In genomic region chr11:35597882-35598281, GRCm38 (mm10) we compare ENCODE assay signal across 21 mouse cellular contexts.
DNase-seq lines count a peak whose midpoint lies in the region; ATAC-seq lines count a peak whose summit lies in the region.
"Had no signal": no experiment of that assay in that cellular context is flagged by ENCODE, and none has a peak within 500 bp of the region (broad histone marks: within the 10 kb centered on the region; RNA-seq: fewer than 3 reads in every experiment).

No protein-coding gene starts in this region.

- H3K9me3 ChIP-seq in hindbrain, embryonic 12.5 days (replicated peaks), result no peaks in the 10 kb centered on the region
- no peaks in the 10 kb centered on the region for H3K9me3 ChIP-seq in hindbrain, embryonic 16.5 days (ENCODE audit: control insufficient read depth, low read length)
- H3K9me3 ChIP-seq: embryonic facial prominence, embryonic 15.5 days; forebrain, embryonic 10.5 days; heart, embryonic 12.5 days; hindbrain, embryonic 15.5 days had no signal

- ATAC-seq in hindbrain, embryonic 12.5 days (ENCODE audit: low FRiP score), result no peak
- ATAC-seq in hindbrain, embryonic 16.5 days, result no peak
- ATAC-seq: CD4-positive, CD25-positive, alpha-beta regulatory T cell, adult 4 months had no signal

- DNase-seq in cerebellum, postnatal 10 days, result peak; percentile 31 to 35
- no peak for DNase-seq in cerebellum, adult 11-12 months
- DNase-seq in layer of hippocampus, adult 9-11 months, result peak; percentile 37
- DNase-seq in layer of hippocampus, adult 9-10 months (ENCODE audit: low spot score), result no peak
- no peak for DNase-seq in embryo, embryonic 10 days (ENCODE audit: low spot score)
- DNase-seq: adrenal gland, adult 8-10 months; B cell, adult 2 months; cerebellum, adult 18-20 months; cerebellum, adult 9-11 months; embryo, embryonic 11 days; gastrocnemius, adult 2 months; gastrocnemius, postnatal 25 days had no signal

- H3K4me2 ChIP-seq in hindbrain, embryonic 12.5 days (replicated peaks), result no peak overlapping the region
- no peak overlapping the region for H3K4me2 ChIP-seq in hindbrain, embryonic 16.5 days (ENCODE audit: low read length)
- H3K4me2 ChIP-seq: embryonic facial prominence, embryonic 15.5 days; heart, embryonic 12.5 days; hindbrain, embryonic 15.5 days had no signal

- H3K27me3 ChIP-seq in hindbrain, embryonic 12.5 days, result no peaks in the 10 kb centered on the region
- H3K27me3 ChIP-seq in hindbrain, embryonic 16.5 days (replicated peaks; ENCODE audit: control insufficient read depth, insufficient read depth, low read length), result no peaks in the 10 kb centered on the region
- H3K27me3 ChIP-seq: embryonic facial prominence, embryonic 15.5 days; heart, embryonic 12.5 days; hindbrain, embryonic 15.5 days had no signal

- no peaks in the 10 kb centered on the region for H3K36me3 ChIP-seq in hindbrain, embryonic 12.5 days
- no peaks in the 10 kb centered on the region for H3K36me3 ChIP-seq in hindbrain, embryonic 16.5 days (ENCODE audit: control insufficient read depth, insufficient read depth, low read length)
- H3K36me3 ChIP-seq: embryonic facial prominence, embryonic 15.5 days; forebrain, embryonic 10.5 days; G1E; heart, embryonic 12.5 days; hindbrain, embryonic 15.5 days had no signal

- H3K4me3 ChIP-seq in hindbrain, embryonic 12.5 days, result no peak overlapping the region
- H3K4me3 ChIP-seq in hindbrain, embryonic 16.5 days (ENCODE audit: low read length), result no peak overlapping the region
- H3K4me3 ChIP-seq: embryonic facial prominence, embryonic 15.5 days; erythroblast, embryonic 14.5 days; forebrain, embryonic 10.5 days; gastrocnemius, adult 2 months; heart, embryonic 12.5 days; hindbrain, embryonic 15.5 days had no signal

- H3K4me1 ChIP-seq in hindbrain, embryonic 12.5 days, result peaks cover 65% of the 10 kb centered on the region
- peaks cover 22% of the 10 kb centered on the region for H3K4me1 ChIP-seq in hindbrain, embryonic 16.5 days (ENCODE audit: control insufficient read depth, insufficient read depth, low read depth, low read length)

- H3K27ac ChIP-seq in hindbrain, embryonic 12.5 days, result peak overlapping the region; percentile 30; the same call in 1 of the 2 replicates
- H3K27ac ChIP-seq in hindbrain, embryonic 16.5 days (ENCODE audit: low read depth, low read length), result no peak overlapping the region
- H3K27ac ChIP-seq: embryonic facial prominence, embryonic 15.5 days; forebrain, embryonic 10.5 days; gastrocnemius, adult 2 months; hindbrain, embryonic 15.5 days had no signal

- WGBS in hindbrain, embryonic 12.5 days, result 81% methylated on average over 6 of the region's 6 CpGs
- 45% methylated on average over 6 of the region's 6 CpGs for WGBS in hindbrain, embryonic 16.5 days

- H3K9ac ChIP-seq in hindbrain, embryonic 12.5 days, result no peak overlapping the region
- no peak overlapping the region for H3K9ac ChIP-seq in hindbrain, embryonic 16.5 days (ENCODE audit: low read depth, low read length)
- H3K9ac ChIP-seq: embryonic facial prominence, embryonic 15.5 days; heart, embryonic 12.5 days; hindbrain, embryonic 15.5 days had no signal

Comparison
In these comparisons a context has a peak if more than half of its experiments do, and no peak if none do; other contexts are left out.
1. DNase-seq: peak in cerebellum, postnatal 10 days (2 of 2) and layer of hippocampus, adult 9-11 months (single experiment); none in cerebellum, adult 11-12 months (single experiment), layer of hippocampus, adult 9-10 months (single experiment) and embryo, embryonic 10 days (single experiment).